Mouse (Mus musculus) cerebellum, adult 2 months (tissue): ENCODE data around the gene Exosc6. TPM values are rescaled to one million over a fixed set of nuclear protein-coding genes. Genes with fewer than 3 reads are reported as not detected.
"Not testable (repeated sequence)": the region's sequence is repeated elsewhere in the genome, so short reads cannot be mapped to it uniquely, and the experiment has no call there.

Experiments
- DNase-seq, 2 experiments: peaks; one replicate each; pipeline ENCODE4 v3.0.0; 2021
- H3K27ac ChIP-seq: fragments of 200-500 bp; 2 replicates; pipeline ENCODE4 v1.5.1; 2012; ENCODE audit warnings: low read length, control low read depth, inconsistent platforms; ENCODE audit not compliant: insufficient read depth
- H3K27me3 ChIP-seq: fragments of 200-500 bp; 2 replicates; pipeline ENCODE4 v1.6.1; 2012; ENCODE audit warnings: inconsistent platforms, mild to moderate bottlenecking, low read length, moderate library complexity; ENCODE audit not compliant: control insufficient read depth, insufficient read depth
- H3K4me1 ChIP-seq: fragments of 200-500 bp; 2 replicates; pipeline ENCODE4 v1.6.1; 2011; ENCODE audit warnings: low read length; ENCODE audit not compliant: control insufficient read depth, insufficient read depth
- H3K4me3 ChIP-seq: fragments of 200-500 bp; replicated peaks from 2 replicates; pipeline ENCODE3; 2011; ENCODE audit warnings: mild to moderate bottlenecking, low read depth, low read length, control low read depth; ENCODE audit not compliant: insufficient read depth
- CTCF ChIP-seq: fragments of 200-500 bp; IDR thresholded peaks from 2 replicates; pipeline ENCODE4 v1.5.1; 2011; ENCODE audit warnings: low read depth, mild to moderate bottlenecking, control low read depth, low read length, moderate library complexity, borderline replicate concordance; ENCODE audit not compliant: insufficient read depth
- POLR2A ChIP-seq: fragments of 200-500 bp; IDR thresholded peaks from 2 replicates; pipeline ENCODE4 v1.6.1; 2011; ENCODE audit warnings: low read length, control low read depth, borderline replicate concordance; ENCODE audit not compliant: insufficient read depth
- WGBS: fragments of 180-500 bp; shearing (Covaris S2); methylation state at CpG from one replicate; pipeline ENCODE4 v1.1.7; 2018; 5-methylcytosine and 5-hydroxymethylcytosine counted together
- polyA plus RNA-seq: library from polyadenylated mRNA; depleted of rRNA; stranded (reverse); fragments of >200 nt; gene quantifications from 2 replicates; pipeline ENCODE4 v1.2.3, GENCODE M21; 2012

Exosc6 gene
- polyA plus RNA-seq, 1 experiment, result not detected

DNA sequence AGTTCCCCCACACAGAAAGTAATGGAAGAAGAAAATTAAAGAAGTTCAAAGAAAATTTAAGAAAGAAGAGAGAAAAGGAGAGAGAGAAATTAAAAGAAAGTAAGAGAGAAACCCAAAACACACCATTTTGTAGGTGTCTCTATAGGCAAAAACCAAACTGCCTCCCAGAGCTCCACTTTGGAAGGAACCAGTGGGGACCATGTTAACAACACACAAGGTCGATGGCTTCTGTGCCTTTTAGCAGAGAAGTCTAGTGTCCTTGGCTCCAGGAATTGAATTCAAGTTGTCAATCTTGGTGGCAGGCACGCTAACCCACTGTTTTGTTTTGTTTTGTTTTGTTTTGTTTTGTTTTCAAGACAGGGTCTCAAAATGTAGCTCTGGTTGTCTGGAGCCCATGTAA, 6.8 kb downstream of the Exosc6 start:
- TF ChIP-seq POLR2A, result no peak
- no peak overlapping the region for H3K4me3 ChIP-seq
- no peak for DNase-seq

DNA sequence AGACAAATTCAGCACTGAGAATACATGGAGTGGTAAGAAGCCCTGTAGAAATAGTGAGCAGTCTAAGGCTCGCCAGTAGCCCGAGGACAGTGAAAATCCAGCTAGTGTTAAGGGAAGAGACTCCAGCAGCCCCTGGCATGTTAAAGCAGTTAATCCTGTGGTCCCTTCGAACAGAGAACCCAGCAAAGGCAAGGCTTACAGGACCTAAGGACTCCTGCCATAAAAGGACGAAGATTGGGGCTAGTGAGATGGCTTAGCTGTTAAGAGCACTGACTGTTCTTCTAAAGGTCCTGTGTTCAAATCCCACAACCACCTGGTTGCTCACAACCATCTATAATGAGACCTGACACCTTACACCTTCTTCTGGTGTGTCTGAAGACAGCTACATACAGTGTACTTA, 10.2 kb downstream of the Exosc6 start:
- Histone ChIP-seq H3K4me3 (no peak overlapping the region), H3K27ac (no peak overlapping the region), H3K4me1 (no peaks in the 10 kb centered on the region; the same call in 1 of the 2 replicates), H3K27me3 (no peaks in the 10 kb centered on the region)
- no peak for DNase-seq
- WGBS, result 60% methylated on average over 4 of the region's 4 CpGs
- no peak for TF ChIP-seq POLR2A
- TF ChIP-seq CTCF, result no peak

More for the DNA sequence above, 6.8 kb downstream of the Exosc6 start:
- Histone ChIP-seq H3K4me1 (peaks cover 10% of the 10 kb centered on the region; the same call in 1 of the 2 replicates), H3K27ac (no peak overlapping the region), H3K27me3 (no peaks in the 10 kb centered on the region)
- 42% methylated on average over 2 of the region's 2 CpGs for WGBS

DNA sequence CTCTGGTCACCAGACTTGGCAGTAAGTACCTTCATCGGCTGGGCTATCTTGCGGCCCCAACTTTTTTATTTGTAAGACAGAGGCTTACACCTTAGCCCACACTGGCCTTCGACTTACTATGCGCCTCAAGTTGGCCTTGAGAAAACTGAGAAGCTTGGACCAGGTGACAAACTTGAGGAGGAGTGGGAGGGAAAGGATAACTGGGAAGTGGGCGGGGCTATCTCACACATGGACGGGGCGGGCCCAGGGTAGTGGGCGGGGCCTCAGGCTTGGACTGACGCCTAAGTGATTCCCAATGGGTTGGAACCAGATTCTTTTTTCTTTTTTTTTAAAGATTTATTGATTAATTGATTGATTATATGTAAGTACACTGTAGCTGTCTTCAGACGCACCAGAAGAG, 11.3 kb downstream of the Exosc6 start:
- Histone ChIP-seq H3K4me1 (no peaks in the 10 kb centered on the region), H3K27ac (no peak overlapping the region), H3K27me3 (no peaks in the 10 kb centered on the region), H3K4me3 (no peak overlapping the region)
- TF ChIP-seq POLR2A, result no peak
- no peak for TF ChIP-seq CTCF
- DNase-seq, result no peak
- WGBS, result 37% methylated on average over 10 of the region's 10 CpGs

DNA sequence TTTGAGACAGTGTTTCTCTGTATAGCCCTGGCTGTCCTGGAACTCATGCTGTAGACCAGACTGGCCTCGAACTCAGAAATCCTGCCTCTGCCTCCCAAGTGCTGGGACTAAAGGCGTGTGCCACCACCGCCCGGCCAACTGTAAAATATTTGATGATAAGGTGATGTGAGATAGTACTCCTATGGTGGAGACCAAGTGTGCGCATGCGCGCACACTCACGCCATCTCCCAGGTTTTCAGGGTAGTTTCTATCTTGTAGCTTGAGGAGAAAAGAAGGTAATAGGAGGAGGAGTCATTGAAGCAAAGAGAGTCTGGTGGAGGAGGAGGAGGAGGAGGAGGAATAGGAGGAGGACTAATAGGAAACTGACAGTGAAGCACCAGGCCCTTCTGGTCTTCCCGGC, 12.5 kb downstream of the Exosc6 start:
- H3K27me3 ChIP-seq, H3K4me1 ChIP-seq, DNase-seq, H3K4me3 ChIP-seq, H3K27ac ChIP-seq: not testable (repeated sequence)
- WGBS, result 93% methylated on average over 9 of the region's 9 CpGs

DNA sequence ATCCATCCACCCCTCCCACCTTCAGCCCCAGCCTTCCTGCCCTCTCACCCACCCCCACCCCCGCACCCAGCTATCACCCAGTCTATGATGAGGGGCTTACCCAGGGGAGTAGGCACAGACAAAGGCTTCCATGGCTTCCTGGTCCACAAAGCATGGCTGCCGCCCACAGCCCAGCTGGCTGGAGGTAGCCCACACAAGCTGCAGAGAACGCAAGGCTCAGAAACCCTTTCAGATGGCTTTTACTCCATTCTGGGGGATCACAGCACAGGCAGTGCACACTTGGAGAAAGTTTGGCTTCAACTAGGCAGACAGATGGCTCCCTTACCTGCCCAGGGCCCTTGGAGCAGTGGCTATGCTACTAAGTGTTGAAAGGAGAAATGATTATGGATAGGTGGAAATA, 19.8 kb downstream of the Exosc6 start:
- Histone ChIP-seq H3K4me1 (no peaks in the 10 kb centered on the region), H3K4me3 (no peak overlapping the region), H3K27me3 (no peaks in the 10 kb centered on the region), H3K27ac (no peak overlapping the region)
- WGBS, result 72% methylated on average over 3 of the region's 3 CpGs
- TF ChIP-seq POLR2A, result no peak
- no peak for DNase-seq

DNA sequence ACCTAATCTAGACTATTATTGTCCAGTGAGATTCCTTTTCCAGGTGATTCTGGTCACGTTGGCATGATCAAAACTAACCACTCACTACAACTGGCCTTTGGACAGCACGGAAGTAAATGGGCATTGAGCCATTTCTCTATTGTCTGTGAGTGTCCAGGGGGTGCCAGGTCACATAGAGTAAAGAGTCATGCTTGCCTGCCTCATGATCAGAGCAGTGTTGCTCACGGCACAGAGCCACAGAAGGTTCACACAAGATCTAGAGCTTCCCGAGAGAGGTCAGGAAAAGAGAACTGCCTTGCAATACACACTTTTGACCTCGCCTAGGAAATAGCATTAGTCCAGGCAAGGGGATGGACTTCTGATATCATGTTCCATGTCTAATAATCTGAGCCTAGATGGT, 23.3 kb downstream of the Exosc6 start:
- Histone ChIP-seq H3K27ac (no peak overlapping the region), H3K27me3 (no peaks in the 10 kb centered on the region), H3K4me3 (no peak overlapping the region), H3K4me1 (no peaks in the 10 kb centered on the region)
- WGBS, result 27% methylated on average over 5 of the region's 5 CpGs
- TF ChIP-seq CTCF (no peak), POLR2A (no peak)
- DNase-seq, result no peak

DNA sequence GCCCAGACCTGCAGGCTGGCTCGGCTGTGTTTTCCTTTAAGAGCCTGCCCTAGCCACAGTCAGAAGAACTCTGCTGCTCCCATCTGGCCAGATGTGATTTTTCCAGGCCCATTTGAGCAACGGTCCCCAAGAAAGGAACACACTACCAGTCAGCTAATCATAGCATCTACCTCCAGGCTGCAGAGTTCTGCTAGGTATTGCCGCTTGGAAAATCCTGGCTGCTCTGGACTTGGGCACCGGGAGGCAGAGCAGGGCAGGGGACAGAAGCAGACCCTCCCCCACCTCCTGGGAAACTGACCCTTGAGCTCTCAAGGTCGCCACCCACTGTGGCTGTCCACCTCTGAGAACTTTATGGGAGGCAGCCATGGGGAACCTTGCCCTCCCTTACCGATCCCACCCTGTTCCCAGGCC, 23.7 kb downstream of the Exosc6 start:
- no peak overlapping the region for H3K4me3 ChIP-seq
- no peak overlapping the region for H3K27ac ChIP-seq
- TF ChIP-seq CTCF (no peak), POLR2A (no peak)
- H3K4me1 ChIP-seq, result no peaks in the 10 kb centered on the region
- DNase-seq, result no peak
- WGBS, result 36% methylated on average over 6 of the region's 6 CpGs
- no peaks in the 10 kb centered on the region for H3K27me3 ChIP-seq

DNA sequence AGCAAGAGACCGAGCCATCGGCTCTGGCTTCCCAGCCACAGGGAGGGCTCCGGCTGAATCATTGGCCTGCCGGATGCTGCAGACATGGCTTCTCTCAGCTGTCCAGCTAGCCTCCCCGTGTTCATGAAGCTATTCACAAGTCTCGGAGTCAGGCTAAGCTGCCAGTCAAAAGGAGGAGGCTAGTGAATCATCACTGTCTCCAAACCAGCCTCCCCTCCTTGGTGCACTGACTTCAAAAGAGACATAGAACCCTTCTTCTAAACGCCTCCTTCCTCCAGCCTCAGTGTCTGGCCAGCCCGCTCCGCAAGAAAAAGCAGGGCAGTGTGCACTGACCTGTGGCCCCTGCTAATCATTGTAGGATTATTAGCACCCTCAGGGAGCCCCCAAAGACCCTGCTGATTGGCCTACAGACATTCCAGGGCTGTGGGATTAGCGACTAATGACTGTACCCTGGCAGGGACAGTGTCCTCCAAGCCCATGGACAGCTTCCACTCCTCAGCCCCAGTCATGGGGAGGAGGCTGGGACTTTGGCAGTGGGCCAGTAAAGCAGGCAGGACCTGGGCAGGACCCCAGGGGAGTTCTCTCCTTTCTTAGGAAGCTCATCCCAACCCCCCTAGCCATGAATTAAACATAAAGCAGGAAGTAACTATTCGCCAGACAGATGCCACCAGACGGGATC, 25.6 kb downstream of the Exosc6 start:
- TF ChIP-seq POLR2A, result no peak
- TF ChIP-seq CTCF, result no peak

DNA sequence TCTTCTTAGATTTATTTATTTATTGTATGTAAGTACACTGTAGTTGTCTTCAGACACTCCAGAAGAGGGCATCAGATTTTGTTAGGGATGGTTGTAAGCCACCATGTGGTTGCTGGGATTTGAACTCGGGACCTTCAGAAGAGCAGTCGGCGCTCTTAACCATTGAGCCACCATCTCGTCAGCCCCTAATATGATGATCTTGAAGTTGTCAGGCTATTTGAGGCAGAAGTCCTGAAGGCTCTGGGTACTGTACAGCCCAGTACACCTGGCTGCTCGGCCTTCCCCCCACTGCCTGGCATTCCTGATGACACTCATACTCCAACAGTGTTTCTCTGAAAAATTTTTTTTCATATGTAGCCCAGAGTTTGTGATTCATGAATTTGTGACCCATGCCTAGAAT, 27.8 kb downstream of the Exosc6 start:
- H3K27ac ChIP-seq, H3K4me3 ChIP-seq, DNase-seq, H3K4me1 ChIP-seq, H3K27me3 ChIP-seq: not testable (repeated sequence)
- 89% methylated on average over 5 of the region's 5 CpGs for WGBS

More for the DNA sequence above, 25.6 kb downstream of the Exosc6 start:
- Histone ChIP-seq H3K4me1 (no peaks in the 10 kb centered on the region), H3K27ac (no peak overlapping the region), H3K4me3 (no peak overlapping the region), H3K27me3 (no peaks in the 10 kb centered on the region)
- DNase-seq, result no peak
- WGBS, result 38% methylated on average over 12 of the region's 12 CpGs
